Mouse (Mus musculus): Measurements from ENCODE around the gene Brd3.

GRCm38 (mm10) chr2:27425751-27426405, 81.6 kb downstream of the Brd3 start:
- TF ChIP-seq CTCF (IDR thresholded peaks at IDR 0.05; ENCODE audit: insufficient read depth, low read depth, low read length): no peak
- no peak for TF ChIP-seq POLR2A (IDR thresholded peaks at IDR 0.05; ENCODE audit: insufficient read depth, low read depth, low read length)

All from olfactory bulb, adult 2 months (tissue).